Mouse (Mus musculus) intestine, embryonic 15.5 days (tissue): ENCODE data around the gene Wbp11. TPM values are rescaled to one million over a fixed set of nuclear protein-coding genes. Genes with fewer than 3 reads are reported as not detected.
A peak's percentile ranks its signal among the peaks of the same experiment; 100 is the strongest.

Experiments
- ATAC-seq: fragments of 200-750 bp; cut with Nextera tagmentation; 2 replicates; pipeline ENCODE4 v1.8.0; 2017; ENCODE audit warnings: moderate TSS enrichment, moderate library complexity
- H3K27ac ChIP-seq: fragments of 300-500 bp; sonication (generic); 2 replicates; pipeline ENCODE4 v1.5.1; 2015; ENCODE audit warnings: mild to moderate bottlenecking, inconsistent platforms
- H3K27me3 ChIP-seq: fragments of 300-500 bp; sonication (generic); replicated peaks from 2 replicates; pipeline ENCODE4 v1.6.1; 2015; ENCODE audit warnings: inconsistent platforms
- H3K36me3 ChIP-seq: fragments of 300-500 bp; sonication (generic); 2 replicates; pipeline ENCODE4 v1.6.1; 2015; ENCODE audit warnings: inconsistent platforms
- H3K4me1 ChIP-seq: fragments of 300-500 bp; sonication (generic); replicated peaks from 2 replicates; pipeline ENCODE4 v1.6.1; 2015; ENCODE audit warnings: inconsistent platforms
- H3K4me2 ChIP-seq: fragments of 300-500 bp; sonication (generic); replicated peaks from 2 replicates; pipeline ENCODE4 v1.6.1; 2015; ENCODE audit warnings: mild to moderate bottlenecking, inconsistent platforms
- H3K4me3 ChIP-seq: fragments of 300-500 bp; sonication (generic); replicated peaks from 2 replicates; pipeline ENCODE4 v1.5.1; 2015; ENCODE audit warnings: inconsistent platforms
- H3K9ac ChIP-seq: fragments of 300-500 bp; sonication (generic); 2 replicates; pipeline ENCODE4 v1.6.1; 2015; ENCODE audit warnings: inconsistent platforms
- H3K9me3 ChIP-seq: fragments of 300-500 bp; sonication (generic); 2 replicates; pipeline ENCODE4 v1.6.1; 2016; ENCODE audit warnings: inconsistent platforms
- WGBS: fragments of 180-500 bp; shearing (Covaris S2); methylation state at CpG from one replicate; pipeline ENCODE4 v1.1.7; 2015; 5-methylcytosine and 5-hydroxymethylcytosine counted together
- polyA plus RNA-seq: library from polyadenylated mRNA; unstranded; fragments of >200 nt; fragmentation: Nextera tagmentation; extraction: Ambion mirVana; gene quantifications from 2 replicates; pipeline ENCODE4 v1.2.1, GENCODE M21; 2015

The Wbp11 gene
- polyA plus RNA-seq, 1 experiment from 2014 or later, result 92.7 TPM

- peaks cover 6% of the 10 kb centered on the region; the same call in 1 of the 2 replicates for H3K4me1 ChIP-seq
- H3K27ac ChIP-seq, result no peak overlapping the region
- WGBS, result 65% methylated on average over 6 of the region's 6 CpGs
- ATAC-seq, result no peak
- no peak overlapping the region for H3K4me3 ChIP-seq
- no peaks in the 10 kb centered on the region for H3K36me3 ChIP-seq
- H3K9ac ChIP-seq, result no peak overlapping the region
- no peaks in the 10 kb centered on the region for H3K27me3 ChIP-seq
- H3K9me3 ChIP-seq, result no peaks in the 10 kb centered on the region
- no peak overlapping the region for H3K4me2 ChIP-seq
Measured at GRCm38 (mm10) chr6:136795850-136796249, 32.2 kb downstream of the Wbp11 start.

GRCm38 (mm10) chr6:136795110-136795509 is 32.9 kb downstream of the Wbp11 start:
- 64% methylated on average over 1 of the region's 1 CpGs for WGBS
- Histone ChIP-seq H3K36me3 (no peaks in the 10 kb centered on the region), H3K4me1 (peaks cover 6% of the 10 kb centered on the region; the same call in 1 of the 2 replicates), H3K9ac (no peak overlapping the region), H3K9me3 (no peaks in the 10 kb centered on the region), H3K27ac (no peak overlapping the region), H3K4me2 (no peak overlapping the region), H3K27me3 (no peaks in the 10 kb centered on the region), H3K4me3 (no peak overlapping the region)
- ATAC-seq, result no peak

- Histone ChIP-seq H3K36me3 (no peaks in the 10 kb centered on the region), H3K27me3 (no peaks in the 10 kb centered on the region), H3K27ac (no peak overlapping the region), H3K9ac (peak overlapping the region; percentile 36), H3K4me2 (peak overlapping the region; percentile 70), H3K4me3 (peak overlapping the region; percentile 39), H3K9me3 (no peaks in the 10 kb centered on the region), H3K4me1 (peaks cover 6% of the 10 kb centered on the region; the same call in 1 of the 2 replicates)
- under 1% methylated on average over 22 of the region's 24 CpGs for WGBS
- ATAC-seq, result peak; percentile 56
Measured at GRCm38 (mm10) chr6:136793831-136794525, 34.1 kb downstream of the Wbp11 start.

- Histone ChIP-seq H3K4me3 (peak overlapping the region; percentile 39), H3K4me1 (peaks cover 6% of the 10 kb centered on the region; the same call in 1 of the 2 replicates), H3K27ac (no peak overlapping the region), H3K36me3 (no peaks in the 10 kb centered on the region), H3K4me2 (peak overlapping the region; percentile 70), H3K27me3 (no peaks in the 10 kb centered on the region), H3K9me3 (no peaks in the 10 kb centered on the region), H3K9ac (no peak overlapping the region)
- ATAC-seq, result peak; percentile 34; the same call in 1 of the 2 replicates
- 33% methylated on average over 16 of the region's 16 CpGs for WGBS
Measured at GRCm38 (mm10) chr6:136792884-136793758, 34.9 kb downstream of the Wbp11 start.

GRCm38 (mm10) chr6:136789391-136789971 is 38.6 kb downstream of the Wbp11 start:
- H3K36me3 ChIP-seq, result no peaks in the 10 kb centered on the region
- no peak overlapping the region for H3K4me3 ChIP-seq
- H3K27ac ChIP-seq, result peak overlapping the region; percentile 48
- 42% methylated on average over 5 of the region's 5 CpGs for WGBS
- H3K27me3 ChIP-seq, result no peaks in the 10 kb centered on the region
- no peak overlapping the region for H3K4me2 ChIP-seq
- H3K9ac ChIP-seq, result no peak overlapping the region
- H3K9me3 ChIP-seq, result no peaks in the 10 kb centered on the region
- peak; percentile 62 for ATAC-seq
- peaks cover 6% of the 10 kb centered on the region; the same call in 1 of the 2 replicates for H3K4me1 ChIP-seq

GRCm38 (mm10) chr6:136782761-136783160 is 45.3 kb downstream of the Wbp11 start:
- Histone ChIP-seq H3K4me3 (no peak overlapping the region), H3K27ac (peak overlapping the region; percentile 79; the same call in 1 of the 2 replicates), H3K4me2 (peak overlapping the region; percentile 38), H3K27me3 (no peaks in the 10 kb centered on the region), H3K9ac (no peak overlapping the region), H3K4me1 (0 out of 2 replicates have a peak, but pooled peaks cover 5% of the 10 kb centered on the region), H3K9me3 (no peaks in the 10 kb centered on the region), H3K36me3 (no peaks in the 10 kb centered on the region)
- ATAC-seq, result no peak
- 67% methylated on average over 9 of the region's 9 CpGs for WGBS

GRCm38 (mm10) chr6:136782146-136782545 is 45.9 kb downstream of the Wbp11 start:
- Histone ChIP-seq H3K36me3 (no peaks in the 10 kb centered on the region), H3K4me1 (0 out of 2 replicates have a peak, but pooled peaks cover 5% of the 10 kb centered on the region), H3K27ac (peak overlapping the region; percentile 79), H3K4me2 (peak overlapping the region; percentile 38), H3K9me3 (no peaks in the 10 kb centered on the region), H3K9ac (no peak overlapping the region), H3K27me3 (no peaks in the 10 kb centered on the region), H3K4me3 (peak overlapping the region; percentile 41)
- 60% methylated on average over 12 of the region's 12 CpGs for WGBS
- ATAC-seq, result peak; percentile 69

- Histone ChIP-seq H3K4me3 (peak within 1 kb of the TSS; percentile 41), H3K4me2 (peak within 1 kb of the TSS; percentile 38), H3K9me3 (no peaks in the 10 kb centered on the region), H3K4me1 (0 out of 2 replicates have a peak, but pooled peaks cover 5% of the 10 kb centered on the region), H3K27me3 (no peaks in the 10 kb centered on the region), H3K36me3 (no peaks in the 10 kb centered on the region), H3K9ac (peak within 1 kb of the TSS; percentile 13), H3K27ac (peak within 1 kb of the TSS; percentile 88)
- ATAC-seq, result peak; percentile 92
- WGBS, result 59% methylated on average over 20 of the region's 20 CpGs
Measured at GRCm38 (mm10) chr6:136781377-136781986, 46.6 kb downstream of the Wbp11 start, which contains the start of gene Gucy2c. Gene Gucy2c (minus strand): TSS chr6:136781765.

GRCm38 (mm10) chr6:136776392-136776791 is 51.6 kb downstream of the Wbp11 start:
- Histone ChIP-seq H3K4me2 (no peak overlapping the region), H3K4me3 (no peak overlapping the region), H3K27ac (no peak overlapping the region), H3K9ac (no peak overlapping the region), H3K27me3 (no peaks in the 10 kb centered on the region), H3K9me3 (no peaks in the 10 kb centered on the region), H3K36me3 (no peaks in the 10 kb centered on the region), H3K4me1 (0 out of 2 replicates have a peak, but pooled peaks cover 3% of the 10 kb centered on the region)
- peak; percentile 36; the same call in 1 of the 2 replicates for ATAC-seq
- WGBS, result 73% methylated on average over 1 of the region's 1 CpGs

- 0 out of 2 replicates have a peak, but pooled peaks cover 3% of the 10 kb centered on the region for H3K4me1 ChIP-seq
- no peak overlapping the region for H3K4me3 ChIP-seq
- H3K27me3 ChIP-seq, result no peaks in the 10 kb centered on the region
- peak; percentile 88 for ATAC-seq
- H3K36me3 ChIP-seq, result no peaks in the 10 kb centered on the region
- H3K4me2 ChIP-seq, result no peak overlapping the region
- H3K27ac ChIP-seq, result no peak overlapping the region
- H3K9me3 ChIP-seq, result no peaks in the 10 kb centered on the region
- WGBS, result 73% methylated on average over 7 of the region's 7 CpGs
- no peak overlapping the region for H3K9ac ChIP-seq
Measured at GRCm38 (mm10) chr6:136769859-136770258, 58.2 kb downstream of the Wbp11 start.

GRCm38 (mm10) chr6:136769143-136769542 is 58.9 kb downstream of the Wbp11 start:
- Histone ChIP-seq H3K9ac (no peak overlapping the region), H3K4me1 (peaks cover 4% of the 10 kb centered on the region; the same call in 1 of the 2 replicates), H3K36me3 (no peaks in the 10 kb centered on the region), H3K4me2 (no peak overlapping the region), H3K27me3 (no peaks in the 10 kb centered on the region), H3K27ac (no peak overlapping the region), H3K9me3 (no peaks in the 10 kb centered on the region), H3K4me3 (no peak overlapping the region)
- WGBS, result 86% methylated on average over 8 of the region's 8 CpGs
- no peak for ATAC-seq
